Mouse (Mus musculus) kidney, postnatal 14 days (tissue): ENCODE measurements around the gene Prph.

Experiments used
- DNase-seq: peaks from one replicate; pipeline ENCODE4 v3.0.0; 2022; ENCODE audit warnings: mixed read lengths

Gene Prph

GRCm38 (mm10) chr15:99099984-99100383 is 45.0 kb downstream of the Prph start:
- no peak for DNase-seq

- no peak for DNase-seq
Observed at GRCm38 (mm10) chr15:99105238-99105637, 50.3 kb downstream of the Prph start.

- no peak for DNase-seq
Observed at GRCm38 (mm10) chr15:99107866-99108265, 52.9 kb downstream of the Prph start.
